Mouse (Mus musculus): Measurements from ENCODE around the gene Med1. TPM values are rescaled to one million over a fixed set of nuclear protein-coding genes. Genes with fewer than 3 reads are reported as not detected.

Gene Med1
- polyA plus RNA-seq (2014; fragmentation: Illumina TruSeq; extraction: RNeasy Lipid Tissue Mini Kit (QIAGEN cat#74804); ENCODE audit: low read depth, low replicate concordance) = 18.6 TPM

GRCm38 (mm10) chr11:98192901-98193805 is at the start of gene Med1:
Gene Med1 (minus strand): TSS chr11:98193293.

GRCm38 (mm10) chr11:98202641-98203350 is 9.7 kb upstream of the Med1 start, which contains the start of gene Cdk12:
Gene Cdk12 (plus strand): TSS chr11:98203059.

GRCm38 (mm10) chr11:98149786-98150624 is 43.1 kb downstream of the Med1 start, which contains the start of gene Fbxl20:
Gene Fbxl20 (minus strand): TSS chr11:98150403.

Other genes with a start within 250 kb of the Med1 start
- gene Plxdc1, start 206.8 kb downstream of the Med1 start, polyA plus RNA-seq (2014; fragmentation: Illumina TruSeq; extraction: RNeasy Lipid Tissue Mini Kit (QIAGEN cat#74804); ENCODE audit: low read depth, low replicate concordance) = not detected
- not detected for gene Arl5c, start 197.1 kb downstream of the Med1 start, polyA plus RNA-seq (2014; fragmentation: Illumina TruSeq; extraction: RNeasy Lipid Tissue Mini Kit (QIAGEN cat#74804); ENCODE audit: low read depth, low replicate concordance)
- not detected for gene Cacnb1, start 170.3 kb downstream of the Med1 start, polyA plus RNA-seq (2014; fragmentation: Illumina TruSeq; extraction: RNeasy Lipid Tissue Mini Kit (QIAGEN cat#74804); ENCODE audit: low read depth, low replicate concordance)
- 93.7 TPM for gene Rpl19, start 166.6 kb downstream of the Med1 start, polyA plus RNA-seq (2014; fragmentation: Illumina TruSeq; extraction: RNeasy Lipid Tissue Mini Kit (QIAGEN cat#74804); ENCODE audit: low read depth, low replicate concordance)
- not detected for gene Stac2, start 139.8 kb downstream of the Med1 start, polyA plus RNA-seq (2014; fragmentation: Illumina TruSeq; extraction: RNeasy Lipid Tissue Mini Kit (QIAGEN cat#74804); ENCODE audit: low read depth, low replicate concordance)
- 11.8 TPM for gene Fbxl20, start 42.9 kb downstream of the Med1 start, polyA plus RNA-seq (2014; fragmentation: Illumina TruSeq; extraction: RNeasy Lipid Tissue Mini Kit (QIAGEN cat#74804); ENCODE audit: low read depth, low replicate concordance)
- gene Cdk12, start 9.8 kb upstream of the Med1 start, polyA plus RNA-seq (2014; fragmentation: Illumina TruSeq; extraction: RNeasy Lipid Tissue Mini Kit (QIAGEN cat#74804); ENCODE audit: low read depth, low replicate concordance) = 11.5 TPM
- gene Neurod2, start 136.4 kb upstream of the Med1 start, polyA plus RNA-seq (2014; fragmentation: Illumina TruSeq; extraction: RNeasy Lipid Tissue Mini Kit (QIAGEN cat#74804); ENCODE audit: low read depth, low replicate concordance) = not detected
- 1.4 TPM for gene Ppp1r1b, start 155.1 kb upstream of the Med1 start, polyA plus RNA-seq (2014; fragmentation: Illumina TruSeq; extraction: RNeasy Lipid Tissue Mini Kit (QIAGEN cat#74804); ENCODE audit: low read depth, low replicate concordance)
- 1.1 TPM for gene Stard3, start 165.1 kb upstream of the Med1 start, polyA plus RNA-seq (2014; fragmentation: Illumina TruSeq; extraction: RNeasy Lipid Tissue Mini Kit (QIAGEN cat#74804); ENCODE audit: low read depth, low replicate concordance)
- gene Tcap, start 190.5 kb upstream of the Med1 start, polyA plus RNA-seq (2014; fragmentation: Illumina TruSeq; extraction: RNeasy Lipid Tissue Mini Kit (QIAGEN cat#74804); ENCODE audit: low read depth, low replicate concordance) = not detected
- gene Pnmt, start 193.2 kb upstream of the Med1 start, polyA plus RNA-seq (2014; fragmentation: Illumina TruSeq; extraction: RNeasy Lipid Tissue Mini Kit (QIAGEN cat#74804); ENCODE audit: low read depth, low replicate concordance) = not detected
- not detected for gene Pgap3, start 207.2 kb upstream of the Med1 start, polyA plus RNA-seq (2014; fragmentation: Illumina TruSeq; extraction: RNeasy Lipid Tissue Mini Kit (QIAGEN cat#74804); ENCODE audit: low read depth, low replicate concordance)
- not detected for gene Erbb2, start 219.2 kb upstream of the Med1 start, polyA plus RNA-seq (2014; fragmentation: Illumina TruSeq; extraction: RNeasy Lipid Tissue Mini Kit (QIAGEN cat#74804); ENCODE audit: low read depth, low replicate concordance)
- gene Mien1, start 245.7 kb upstream of the Med1 start, polyA plus RNA-seq (2014; fragmentation: Illumina TruSeq; extraction: RNeasy Lipid Tissue Mini Kit (QIAGEN cat#74804); ENCODE audit: low read depth, low replicate concordance) = 63.1 TPM